Mouse (Mus musculus) lung, postnatal 0 days (tissue): ENCODE results near the gene Flt1.

Source experiments
- CTCF ChIP-seq: IDR thresholded peaks from 2 replicates; pipeline ENCODE4 v1.5.1; 2016; ENCODE audit warnings: antibody characterized with exemption, mild to moderate bottlenecking
- EP300 ChIP-seq: IDR thresholded peaks from 2 replicates; pipeline ENCODE4 v1.6.1; 2016; ENCODE audit warnings: antibody characterized with exemption, mild to moderate bottlenecking, control low read depth

DNA sequence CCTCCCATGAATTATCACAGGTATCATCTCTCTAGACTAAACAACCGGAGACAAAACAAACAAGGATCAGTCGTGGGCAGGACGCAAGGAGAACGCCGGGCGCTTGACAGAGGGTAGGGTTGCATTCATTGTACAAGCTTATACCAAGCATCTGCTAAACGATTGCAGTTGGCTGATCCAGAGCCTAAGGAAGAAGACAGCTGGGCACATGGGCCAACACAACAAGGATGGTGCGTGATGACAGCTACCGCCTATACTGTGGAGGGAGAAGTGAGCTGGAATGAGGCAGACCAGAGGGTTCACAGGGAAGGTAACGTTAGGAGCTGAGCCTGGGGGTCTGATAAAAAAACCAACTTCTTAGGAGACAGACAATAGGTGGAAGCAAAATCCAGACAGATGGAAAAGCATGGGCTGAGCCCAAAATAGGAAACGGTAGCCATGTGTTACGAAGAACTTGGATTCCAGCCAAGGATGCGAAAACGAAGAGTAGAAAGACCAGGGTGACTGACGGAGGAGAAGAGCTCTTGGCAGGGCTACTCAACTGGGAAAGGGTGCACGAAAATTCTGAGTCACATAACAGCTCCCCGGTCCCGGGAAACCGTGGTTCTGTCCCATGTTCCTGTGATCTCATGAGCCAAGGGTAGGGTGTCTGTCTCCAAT is 53.9 kb downstream of the Flt1 start:
- TF ChIP-seq CTCF (no peak), EP300 (peak; percentile 67)
